Mouse (Mus musculus): ENCODE results near the gene Exoc3l. TPM values are rescaled to one million over a fixed set of nuclear protein-coding genes. Genes with fewer than 3 reads are reported as not detected.

Exoc3l gene
- polyA plus RNA-seq, 1 experiment from 2014 or later, result 12.3 TPM

DNA sequence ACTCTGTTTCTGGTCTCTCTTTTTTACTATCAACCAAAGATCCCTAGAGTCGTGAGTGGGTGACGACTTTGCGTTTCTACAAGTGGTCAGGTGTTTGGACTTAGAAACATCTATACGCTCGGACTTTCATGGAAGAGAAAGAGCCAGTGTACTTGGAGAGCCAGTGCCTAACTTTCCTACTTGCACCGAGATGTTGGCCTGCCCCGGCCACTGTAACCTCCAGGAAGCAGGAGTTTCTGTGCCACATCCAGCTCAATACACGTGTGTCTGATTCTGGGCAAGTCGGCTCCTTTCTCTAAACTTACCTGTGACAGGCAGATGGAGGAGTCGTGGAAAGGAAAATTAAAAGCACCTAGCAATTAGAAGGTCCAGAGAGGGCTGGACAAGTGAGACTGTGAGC, 20.1 kb downstream of the Exoc3l start, which contains the start of gene Nol3:
Gene Nol3, plus strand, starts transcription at position 301 of the 400 bp plus-strand sequence.
- 5% methylated on average over 10 of the region's 10 CpGs for WGBS
- H3K4me3 ChIP-seq, result peak within 1 kb of the TSS; percentile 51
- H3K36me3 ChIP-seq, result no peaks in the 10 kb centered on the region
- H3K9ac ChIP-seq, result peak within 1 kb of the TSS; percentile 49
- H3K4me1 ChIP-seq (replicated peaks), result peaks cover 27% of the 10 kb centered on the region
- H3K27ac ChIP-seq, result no peak within 1 kb of the TSS
- H3K27me3 ChIP-seq, result peaks cover 94% of the 10 kb centered on the region
- H3K4me2 ChIP-seq, result peak within 1 kb of the TSS; percentile 84
- no peak for ATAC-seq (replicated peaks; ENCODE audit: insufficient number of reproducible peaks, insufficient read depth, low FRiP score, low read depth)
- no peaks in the 10 kb centered on the region for H3K9me3 ChIP-seq (replicated peaks)

DNA sequence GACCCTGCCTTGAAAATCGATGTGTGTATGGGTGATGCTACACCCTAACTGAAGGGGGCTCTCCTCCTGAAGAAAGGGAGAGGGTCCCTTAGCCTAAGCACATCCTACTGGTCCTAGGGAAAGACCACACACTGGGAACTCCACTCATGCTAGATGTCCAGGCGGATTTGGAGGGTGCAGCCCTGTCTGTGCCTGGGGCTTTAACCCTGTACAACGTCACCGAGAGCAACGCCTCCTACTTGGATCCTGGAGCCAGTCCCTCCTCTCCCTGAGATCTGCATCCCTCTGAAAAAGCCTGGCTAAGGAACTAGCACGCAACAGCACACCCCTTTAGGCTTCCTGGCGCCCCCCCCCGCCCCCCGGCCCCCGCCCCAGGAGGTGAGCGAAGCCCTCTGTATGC, 20.5 kb downstream of the Exoc3l start:
- Histone ChIP-seq H3K9me3 (replicated peaks) (no peaks in the 10 kb centered on the region), H3K9ac (no peak overlapping the region), H3K36me3 (no peaks in the 10 kb centered on the region), H3K4me1 (replicated peaks) (peaks cover 32% of the 10 kb centered on the region), H3K4me2 (peak overlapping the region; percentile 84), H3K4me3 (peak overlapping the region; percentile 51), H3K27me3 (peaks cover 95% of the 10 kb centered on the region), H3K27ac (no peak overlapping the region)
- 9% methylated on average over 11 of the region's 11 CpGs for WGBS
- ATAC-seq (replicated peaks; ENCODE audit: insufficient number of reproducible peaks, insufficient read depth, low FRiP score, low read depth), result no peak

DNA sequence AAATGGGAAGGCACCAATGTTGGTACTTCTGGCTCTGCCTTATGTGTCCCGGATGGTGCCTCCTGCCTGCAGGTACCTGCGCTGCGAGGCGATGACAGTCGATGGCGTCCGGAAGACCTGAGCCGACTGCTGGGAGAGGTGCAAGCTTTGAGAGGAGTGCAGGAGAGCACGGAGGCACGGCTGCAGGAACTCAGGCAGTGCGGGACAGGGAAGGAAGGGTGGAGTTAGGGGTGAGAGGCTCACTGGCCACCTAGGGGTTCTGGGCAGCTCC, 25.1 kb downstream of the Exoc3l start:
- WGBS, result 5% methylated on average over 11 of the region's 11 CpGs
- H3K27ac ChIP-seq, result no peak overlapping the region
- no peak for ATAC-seq (replicated peaks; ENCODE audit: insufficient number of reproducible peaks, insufficient read depth, low FRiP score, low read depth)
- H3K4me2 ChIP-seq, result peak overlapping the region; percentile 84; the same call in 1 of the 2 replicates
- H3K9ac ChIP-seq, result no peak overlapping the region
- peaks cover 36% of the 10 kb centered on the region for H3K4me1 ChIP-seq (replicated peaks)
- H3K27me3 ChIP-seq, result peaks cover 92% of the 10 kb centered on the region
- H3K36me3 ChIP-seq, result 0 out of 2 replicates have a peak, but pooled peaks cover 3% of the 10 kb centered on the region
- no peaks in the 10 kb centered on the region for H3K9me3 ChIP-seq (replicated peaks)
- H3K4me3 ChIP-seq, result peak overlapping the region; percentile 50; the same call in 1 of the 2 replicates

DNA sequence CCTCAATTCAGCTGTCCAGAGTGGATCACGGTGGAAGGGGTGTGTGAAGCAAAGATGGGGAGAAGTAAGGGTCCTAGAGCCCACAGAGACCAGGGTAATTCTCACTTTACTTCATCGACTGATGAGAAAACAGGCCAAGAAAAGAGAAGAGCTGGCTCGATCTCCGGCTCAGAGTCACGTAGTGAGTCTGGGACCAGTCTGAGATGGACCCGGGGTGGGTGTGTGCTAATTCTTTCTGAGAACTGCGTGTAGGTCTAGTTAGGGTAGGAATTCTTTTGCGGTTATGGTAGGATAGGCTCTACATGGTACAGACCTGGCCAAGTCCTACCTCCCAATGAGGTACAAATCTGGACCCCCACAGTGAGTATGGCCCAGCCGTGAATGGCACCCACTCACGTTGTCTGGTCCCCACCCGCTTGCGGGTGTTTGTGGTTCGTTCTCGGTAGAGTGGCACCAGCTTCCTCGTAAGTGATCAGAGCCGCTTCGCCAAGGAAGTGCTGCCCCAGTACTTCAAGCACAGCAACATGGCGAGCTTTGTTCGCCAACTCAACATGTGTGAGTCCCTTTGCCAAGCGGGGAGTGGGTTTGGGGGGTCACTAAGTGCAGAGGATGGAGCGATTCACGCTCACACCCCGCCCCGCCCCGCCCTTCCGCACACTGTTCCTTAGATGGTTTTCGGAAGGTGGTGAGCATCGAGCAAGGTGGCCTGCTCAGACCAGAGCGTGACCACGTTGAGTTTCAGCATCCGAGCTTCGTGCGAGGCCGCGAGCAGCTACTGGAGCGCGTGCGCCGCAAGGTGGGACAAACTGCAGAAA, 25.6 kb downstream of the Exoc3l start:
- Histone ChIP-seq H3K4me3 (peak overlapping the region; percentile 50), H3K27me3 (peaks cover 89% of the 10 kb centered on the region), H3K9ac (peak overlapping the region; percentile 52), H3K4me2 (peak overlapping the region; percentile 84), H3K9me3 (replicated peaks) (no peaks in the 10 kb centered on the region), H3K27ac (no peak overlapping the region), H3K36me3 (0 out of 2 replicates have a peak, but pooled peaks cover 3% of the 10 kb centered on the region), H3K4me1 (replicated peaks) (peaks cover 31% of the 10 kb centered on the region)
- no peak for ATAC-seq (replicated peaks; ENCODE audit: insufficient number of reproducible peaks, insufficient read depth, low FRiP score, low read depth)
- 5% methylated on average over 39 of the region's 39 CpGs for WGBS

DNA sequence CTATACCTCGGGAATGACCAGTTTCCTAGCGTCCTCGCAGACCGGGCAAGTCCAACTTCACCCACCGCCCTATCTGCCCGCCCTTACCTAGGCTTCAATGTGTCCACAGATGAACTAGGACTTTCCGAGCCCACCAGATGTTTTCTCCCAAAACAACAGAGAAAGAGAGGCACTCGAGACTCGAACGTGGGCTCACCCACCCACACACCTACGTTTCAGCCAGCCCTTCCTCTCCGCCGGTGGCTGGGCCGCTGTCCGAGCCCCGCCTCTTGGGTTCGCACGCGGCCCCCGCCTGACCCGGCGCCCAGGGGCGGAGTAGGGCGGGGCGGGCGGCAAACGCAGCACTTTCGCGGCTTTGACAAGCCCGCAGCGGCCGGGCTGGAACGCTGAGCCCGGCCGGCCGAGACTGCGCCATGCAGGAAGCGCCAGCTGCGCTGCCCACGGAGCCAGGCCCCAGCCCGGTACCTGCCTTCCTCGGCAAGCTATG, 26.4 kb downstream of the Exoc3l start, which contains the start of gene Hsf4:
Gene Hsf4, plus strand, starts transcription at position 341 of the 487 bp plus-strand sequence.
- Histone ChIP-seq H3K4me1 (replicated peaks) (peaks cover 36% of the 10 kb centered on the region), H3K4me2 (peak within 1 kb of the TSS; percentile 84), H3K4me3 (peak within 1 kb of the TSS; percentile 50), H3K36me3 (0 out of 2 replicates have a peak, but pooled peaks cover 3% of the 10 kb centered on the region), H3K9me3 (replicated peaks) (no peaks in the 10 kb centered on the region), H3K27me3 (peaks cover 81% of the 10 kb centered on the region), H3K9ac (peak within 1 kb of the TSS; percentile 52), H3K27ac (no peak within 1 kb of the TSS)
- ATAC-seq (replicated peaks; ENCODE audit: insufficient number of reproducible peaks, insufficient read depth, low FRiP score, low read depth), result no peak; the same call in 1 of the 2 replicates
- WGBS, result under 1% methylated on average over 42 of the region's 42 CpGs

DNA sequence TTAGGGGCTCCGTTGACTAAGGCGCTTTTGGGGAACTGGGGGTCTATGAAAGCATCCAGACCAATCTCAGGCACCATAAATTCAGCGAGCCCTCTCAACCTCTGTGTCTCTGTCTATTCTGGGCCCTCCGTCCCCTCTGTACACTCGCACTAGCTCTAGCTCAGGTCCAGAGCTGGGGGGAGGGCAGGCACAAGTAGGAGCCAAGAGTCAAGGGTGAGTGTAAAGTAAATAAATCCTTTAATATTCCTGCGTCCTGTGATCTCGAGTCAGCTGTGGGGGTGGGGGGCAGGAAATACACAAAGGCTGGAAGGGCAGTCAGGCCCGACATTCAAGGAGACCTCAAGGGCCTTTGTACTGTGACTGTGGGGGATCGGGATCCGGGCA, 26.8 kb downstream of the Exoc3l start:
- peak overlapping the region; percentile 52 for H3K9ac ChIP-seq
- peak overlapping the region; percentile 84 for H3K4me2 ChIP-seq
- peak overlapping the region; percentile 50 for H3K4me3 ChIP-seq
- H3K27ac ChIP-seq, result no peak overlapping the region
- 0 out of 2 replicates have a peak, but pooled peaks cover 3% of the 10 kb centered on the region for H3K36me3 ChIP-seq
- H3K9me3 ChIP-seq (replicated peaks), result no peaks in the 10 kb centered on the region
- peaks cover 77% of the 10 kb centered on the region for H3K27me3 ChIP-seq
- peaks cover 37% of the 10 kb centered on the region for H3K4me1 ChIP-seq (replicated peaks)
- WGBS, result 6% methylated on average over 10 of the region's 10 CpGs
- ATAC-seq (replicated peaks; ENCODE audit: insufficient number of reproducible peaks, insufficient read depth, low FRiP score, low read depth), result no peak

DNA sequence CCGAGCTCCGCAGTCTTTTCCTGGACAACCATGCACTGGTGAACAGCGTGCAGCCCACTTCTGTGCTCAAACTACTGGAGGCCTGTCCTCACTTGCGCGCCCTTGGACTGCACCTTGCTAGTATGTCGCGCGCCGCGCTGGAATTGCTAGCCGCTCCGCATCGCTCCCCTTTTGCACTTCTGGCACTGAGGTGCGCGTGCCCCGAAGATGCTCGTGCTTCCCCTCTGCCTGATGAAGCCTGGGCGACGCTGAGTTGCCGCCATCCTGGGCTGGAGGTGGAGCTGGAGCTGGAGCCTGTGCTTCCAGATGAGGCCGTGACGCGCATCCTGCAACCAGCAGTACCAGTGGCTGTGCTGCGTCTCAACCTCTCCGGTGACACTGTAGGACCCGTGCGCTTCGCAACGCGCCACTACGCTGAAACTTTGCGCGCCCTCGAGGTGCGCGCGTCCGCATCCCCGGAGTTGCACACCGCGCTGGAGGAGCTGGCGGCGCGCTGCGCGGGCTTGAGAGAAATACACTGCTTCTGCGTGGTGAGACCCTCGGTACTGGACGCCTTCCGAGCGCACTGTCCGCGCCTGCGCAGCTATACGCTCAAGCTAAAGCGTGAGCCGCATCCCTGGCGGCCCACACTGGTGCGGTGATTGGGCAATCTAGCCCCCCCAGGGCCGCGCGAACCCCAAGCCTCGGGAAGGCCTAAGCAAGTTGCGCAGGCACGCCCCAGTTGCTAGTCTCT, 27.4 kb downstream of the Exoc3l start:
- 3% methylated on average over 65 of the region's 65 CpGs for WGBS
- peaks cover 42% of the 10 kb centered on the region for H3K4me1 ChIP-seq (replicated peaks)

DNA sequence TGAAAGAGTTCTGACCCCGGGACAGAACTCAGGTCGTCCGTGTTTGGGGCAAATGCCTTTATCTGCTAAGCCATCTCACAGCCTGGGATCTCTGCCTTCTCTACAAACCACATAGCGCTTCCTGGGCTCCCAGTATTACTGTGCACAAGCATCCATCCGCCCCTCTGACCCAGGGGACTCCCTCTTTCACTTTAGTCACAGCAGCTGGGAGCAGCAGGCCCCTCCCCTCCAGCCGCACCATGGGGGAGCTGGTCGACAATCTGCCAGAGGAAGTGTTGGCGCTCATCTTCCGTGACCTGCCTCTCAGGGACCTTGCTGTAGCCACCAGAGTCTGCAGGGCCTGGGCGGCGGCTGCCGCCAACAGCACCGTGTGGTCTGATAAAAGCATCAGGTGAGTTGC, 29.1 kb downstream of the Exoc3l start:
- H3K9ac ChIP-seq, result no peak overlapping the region
- H3K4me2 ChIP-seq, result no peak overlapping the region
- H3K4me3 ChIP-seq, result no peak overlapping the region
- peaks cover 42% of the 10 kb centered on the region for H3K4me1 ChIP-seq (replicated peaks)
- 44% methylated on average over 13 of the region's 13 CpGs for WGBS
- H3K27me3 ChIP-seq, result peaks cover 62% of the 10 kb centered on the region
- H3K9me3 ChIP-seq (replicated peaks), result no peaks in the 10 kb centered on the region
- no peak for ATAC-seq (replicated peaks; ENCODE audit: insufficient number of reproducible peaks, insufficient read depth, low FRiP score, low read depth)
- H3K36me3 ChIP-seq, result 0 out of 2 replicates have a peak, but pooled peaks cover 3% of the 10 kb centered on the region
- H3K27ac ChIP-seq, result no peak overlapping the region

More for the DNA sequence above, 27.4 kb downstream of the Exoc3l start:
- H3K4me3 ChIP-seq, result peak overlapping the region; percentile 50
- peak; percentile 24; the same call in 1 of the 2 replicates for ATAC-seq (replicated peaks; ENCODE audit: insufficient number of reproducible peaks, insufficient read depth, low FRiP score, low read depth)
- 0 out of 2 replicates have a peak, but pooled peaks cover 3% of the 10 kb centered on the region for H3K36me3 ChIP-seq
- H3K27me3 ChIP-seq, result peaks cover 74% of the 10 kb centered on the region
- H3K4me2 ChIP-seq, result peak overlapping the region; percentile 84
- H3K27ac ChIP-seq, result no peak overlapping the region
- H3K9me3 ChIP-seq (replicated peaks), result no peaks in the 10 kb centered on the region
- peak overlapping the region; percentile 52 for H3K9ac ChIP-seq

DNA sequence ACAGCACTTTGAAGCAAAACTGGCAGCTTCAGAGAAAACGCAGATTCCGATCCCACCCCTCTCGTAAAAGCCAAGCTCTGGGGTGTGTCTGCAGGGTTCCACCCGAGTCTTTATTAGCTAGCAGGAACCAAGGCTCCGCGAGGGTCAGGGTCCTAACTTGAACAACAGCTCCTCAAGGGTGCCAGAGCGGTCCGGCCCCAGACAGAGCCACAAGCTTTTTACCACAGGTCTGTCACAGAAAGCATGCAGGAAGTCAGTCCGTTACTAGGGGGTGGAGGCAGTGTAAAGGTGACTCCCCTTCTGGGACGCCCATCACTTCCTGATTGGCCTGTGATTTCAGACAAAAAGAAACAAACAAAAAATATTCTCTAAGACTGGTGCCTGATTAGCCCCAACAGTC, 30.8 kb downstream of the Exoc3l start:
- 12% methylated on average over 10 of the region's 10 CpGs for WGBS
- peaks cover 36% of the 10 kb centered on the region for H3K4me1 ChIP-seq (replicated peaks)
- ATAC-seq (replicated peaks; ENCODE audit: insufficient number of reproducible peaks, insufficient read depth, low FRiP score, low read depth), result no peak

DNA sequence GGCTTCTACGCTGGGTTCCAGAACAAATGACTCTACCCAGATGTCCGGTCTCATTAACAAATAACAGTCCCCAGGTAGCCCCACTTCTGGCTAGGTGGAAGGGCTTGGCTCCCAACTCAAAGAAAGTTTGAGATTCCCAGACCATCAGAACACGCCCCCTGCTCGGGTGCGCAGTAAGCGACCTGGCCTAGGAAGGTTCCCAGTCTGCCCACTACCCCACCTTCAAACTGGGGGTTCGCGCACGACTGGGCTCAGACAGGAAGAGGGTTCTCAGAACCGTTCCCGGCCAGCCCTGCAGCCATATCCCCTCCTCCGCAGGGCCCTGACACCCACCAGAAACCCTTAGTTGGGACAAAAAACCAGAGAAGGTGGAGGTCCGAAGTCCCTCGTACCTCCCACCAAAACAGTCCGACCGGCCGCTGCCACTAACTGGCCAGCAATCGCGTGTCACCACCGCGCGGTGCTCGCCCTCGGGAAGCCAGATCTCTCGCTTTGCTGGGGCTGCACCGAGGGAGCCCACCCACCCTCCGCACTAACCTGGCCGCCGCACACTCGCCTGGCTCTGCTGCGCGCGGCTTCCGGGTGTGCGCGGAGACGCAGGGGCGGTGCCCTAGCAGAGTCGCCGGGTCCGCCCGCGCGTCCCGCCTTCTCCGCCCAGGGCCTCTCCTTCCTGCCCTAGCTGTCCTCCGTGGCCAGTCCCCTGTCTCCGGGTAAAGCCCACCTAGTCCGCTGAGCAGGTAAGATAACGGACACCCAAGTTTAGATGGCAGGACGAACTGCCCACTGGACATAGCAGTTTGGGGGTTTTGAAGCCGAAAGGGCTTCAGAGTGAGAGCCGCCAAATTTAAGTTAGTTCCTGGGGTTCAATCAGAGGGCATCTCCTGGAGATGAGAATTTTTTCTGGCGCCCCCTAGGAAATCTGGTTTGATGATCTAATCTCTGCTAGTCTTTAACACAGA, 31.6 kb downstream of the Exoc3l start, which contains the start of the genes Tradd and Fbxl8:
Gene Tradd, minus strand, starts transcription at position 586 of the 959 bp plus-strand sequence.
Gene Fbxl8, plus strand, starts transcription at position 625 of the 959 bp plus-strand sequence.
- WGBS, result 1% methylated on average over 54 of the region's 54 CpGs
- no peak within 1 kb of the TSS for H3K27ac ChIP-seq
- peaks cover 52% of the 10 kb centered on the region for H3K27me3 ChIP-seq
- H3K4me1 ChIP-seq (replicated peaks), result peaks cover 36% of the 10 kb centered on the region
- H3K36me3 ChIP-seq, result 0 out of 2 replicates have a peak, but pooled peaks cover 3% of the 10 kb centered on the region
- H3K9ac ChIP-seq, result peak within 1 kb of the TSS; percentile 62
- H3K9me3 ChIP-seq (replicated peaks), result no peaks in the 10 kb centered on the region
- ATAC-seq (replicated peaks; ENCODE audit: insufficient number of reproducible peaks, insufficient read depth, low FRiP score, low read depth), result peak; percentile 51; the same call in 1 of the 2 replicates
- H3K4me2 ChIP-seq, result peak within 1 kb of the TSS; percentile 80
- H3K4me3 ChIP-seq, result peak within 1 kb of the TSS; percentile 79

More for the DNA sequence above, 30.8 kb downstream of the Exoc3l start:
- Histone ChIP-seq H3K27ac (no peak overlapping the region), H3K4me3 (peak overlapping the region; percentile 79), H3K9me3 (replicated peaks) (no peaks in the 10 kb centered on the region), H3K36me3 (0 out of 2 replicates have a peak, but pooled peaks cover 3% of the 10 kb centered on the region), H3K4me2 (peak overlapping the region; percentile 80), H3K9ac (peak overlapping the region; percentile 62), H3K27me3 (peaks cover 56% of the 10 kb centered on the region)
